Mouse (Mus musculus): ENCODE data around the gene Phactr2.

Gene Phactr2

GRCm38 (mm10) chr10:13275152-13275551 is 199.1 kb downstream of the Phactr2 start:
- DNase-seq (ENCODE audit: low spot score in 2 of 2) = no peak

- DNase-seq (ENCODE audit: low spot score in 2 of 2) = no peak
Measured at GRCm38 (mm10) chr10:13274699-13275098, 199.5 kb downstream of the Phactr2 start.

DNA sequence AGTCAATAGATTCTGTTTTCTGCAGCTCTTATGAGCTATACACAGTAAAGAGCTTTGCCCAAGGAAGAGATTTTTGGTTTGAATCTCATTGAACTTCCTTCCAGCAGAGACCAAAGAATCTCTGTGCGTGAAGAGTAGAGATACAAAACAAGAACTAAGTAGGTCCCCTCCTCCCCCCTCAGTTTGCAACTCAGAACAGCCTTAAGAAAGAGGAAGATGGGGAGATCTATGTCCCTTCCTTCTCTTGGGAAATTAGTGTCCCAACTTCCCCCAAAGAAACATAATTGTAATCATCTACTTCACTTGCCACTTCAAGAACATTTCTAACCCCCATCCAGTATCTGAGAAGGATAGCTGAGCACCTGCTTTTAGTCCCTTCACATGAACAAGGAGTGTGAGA is 200.5 kb downstream of the Phactr2 start:
- DNase-seq (ENCODE audit: low spot score in 2 of 2) = no peak

DNA sequence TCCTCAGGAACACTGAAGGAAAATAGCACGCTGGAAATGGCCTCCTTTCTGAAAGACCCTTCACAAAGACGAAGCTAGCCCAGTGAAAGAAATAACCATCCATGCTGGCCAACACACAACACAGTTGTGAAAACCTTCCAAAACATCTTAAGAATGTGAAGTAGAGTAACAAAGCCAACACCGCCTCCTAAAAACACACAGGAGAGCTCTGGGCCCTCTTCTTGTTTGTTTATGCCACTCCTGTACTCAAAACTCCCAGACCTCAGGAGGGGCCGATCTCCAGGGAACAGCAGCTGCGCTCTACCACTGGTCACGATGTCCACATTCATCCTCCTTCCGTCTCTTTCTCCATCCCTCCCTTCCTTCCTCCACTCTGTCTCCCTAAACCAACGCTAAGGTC is 202.5 kb downstream of the Phactr2 start:
- no peak for DNase-seq (ENCODE audit: low spot score in 2 of 2)

DNA sequence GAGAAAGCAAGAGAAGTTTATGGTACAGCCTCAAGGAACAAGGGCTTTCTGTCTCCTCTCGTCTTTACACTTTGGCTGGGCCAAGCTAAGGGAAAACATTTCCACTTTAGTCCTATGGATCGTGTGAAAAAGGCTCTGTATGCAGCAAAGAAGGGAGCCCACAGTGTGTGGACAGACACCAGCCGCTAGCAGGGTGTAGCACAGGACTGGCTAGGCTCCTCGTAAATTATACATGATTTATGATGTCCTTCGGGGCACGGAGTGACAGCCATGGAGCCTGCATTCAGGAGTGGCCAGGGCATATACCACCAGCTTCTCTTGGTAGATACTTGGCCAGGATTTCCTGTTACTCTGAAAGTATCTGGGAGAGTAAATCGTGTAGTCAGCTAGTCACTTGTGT is 203.1 kb downstream of the Phactr2 start:
- no peak for DNase-seq (ENCODE audit: low spot score in 2 of 2)

- DNase-seq (ENCODE audit: low spot score in 2 of 2) = no peak
Measured at GRCm38 (mm10) chr10:13270270-13270669, 203.9 kb downstream of the Phactr2 start.

GRCm38 (mm10) chr10:13259251-13259650 is 215.0 kb downstream of the Phactr2 start:
- DNase-seq (ENCODE audit: low spot score in 2 of 2) = no peak

GRCm38 (mm10) chr10:13256196-13256595 is 218.0 kb downstream of the Phactr2 start:
- no peak for DNase-seq (ENCODE audit: low spot score in 2 of 2)

- no peak for DNase-seq (ENCODE audit: low spot score in 2 of 2)
Measured at GRCm38 (mm10) chr10:13250280-13250679, 223.9 kb downstream of the Phactr2 start.

DNA sequence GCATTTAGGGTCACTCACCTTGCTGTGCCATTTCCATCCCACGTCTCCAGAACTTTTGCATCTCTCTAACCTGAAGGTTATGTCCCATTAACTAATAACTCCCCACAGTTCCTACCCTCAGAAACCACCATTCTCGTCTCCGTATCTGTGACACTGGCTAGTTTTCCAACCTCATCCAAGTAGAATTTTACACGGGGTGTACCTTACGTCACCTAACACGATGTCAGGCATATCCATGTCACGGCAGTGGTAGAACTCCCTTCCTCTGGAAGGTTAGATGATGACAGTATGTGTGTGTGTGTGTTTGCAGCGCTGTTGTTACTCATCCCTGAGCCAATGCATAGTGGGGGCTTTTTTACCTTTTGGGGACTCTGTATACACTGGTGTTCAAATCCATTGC is 225.1 kb downstream of the Phactr2 start:
- no peak for DNase-seq (ENCODE audit: low spot score in 2 of 2)

DNA sequence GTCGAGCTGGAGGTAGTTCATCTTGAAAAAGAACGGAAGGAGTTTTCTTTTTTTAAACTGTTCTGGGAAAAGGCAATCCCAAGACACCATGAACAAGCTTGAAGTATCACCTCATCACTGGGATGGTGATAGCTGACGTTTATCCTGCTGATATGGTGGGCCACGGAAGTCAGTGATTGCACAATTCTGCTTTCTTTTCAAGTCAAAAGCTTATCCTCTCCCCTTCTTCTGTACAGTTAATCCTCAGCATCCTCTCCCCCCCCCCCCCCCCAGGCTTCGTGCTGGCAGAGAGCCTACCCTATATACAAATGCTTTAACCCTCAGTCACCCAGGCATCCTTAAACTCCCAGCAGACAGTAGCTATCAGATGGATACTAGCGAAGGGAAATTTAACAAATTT is 228.5 kb downstream of the Phactr2 start:
- DNase-seq (ENCODE audit: low spot score in 2 of 2) = no peak

DNA sequence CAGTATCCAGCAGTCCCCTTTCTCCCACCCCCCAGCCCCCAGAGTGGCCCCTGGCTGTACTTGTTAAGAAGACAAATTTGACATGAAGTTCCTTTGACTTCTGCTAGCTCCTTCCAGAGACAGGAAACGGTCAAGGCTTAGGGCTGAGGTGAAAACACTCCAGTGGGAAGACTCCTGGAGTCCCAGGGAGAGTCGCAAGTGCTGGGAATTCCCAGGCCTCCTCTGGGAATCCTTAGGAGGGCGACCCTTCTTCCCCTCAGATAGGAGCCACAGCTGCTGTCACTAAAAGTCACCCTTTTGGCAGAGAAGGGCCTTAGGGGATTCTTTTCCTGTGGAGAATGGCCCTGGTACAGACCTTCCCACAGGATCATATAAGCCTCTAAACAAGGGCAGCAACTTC is 230.0 kb downstream of the Phactr2 start:
- DNase-seq (ENCODE audit: low spot score in 2 of 2) = no peak

DNA sequence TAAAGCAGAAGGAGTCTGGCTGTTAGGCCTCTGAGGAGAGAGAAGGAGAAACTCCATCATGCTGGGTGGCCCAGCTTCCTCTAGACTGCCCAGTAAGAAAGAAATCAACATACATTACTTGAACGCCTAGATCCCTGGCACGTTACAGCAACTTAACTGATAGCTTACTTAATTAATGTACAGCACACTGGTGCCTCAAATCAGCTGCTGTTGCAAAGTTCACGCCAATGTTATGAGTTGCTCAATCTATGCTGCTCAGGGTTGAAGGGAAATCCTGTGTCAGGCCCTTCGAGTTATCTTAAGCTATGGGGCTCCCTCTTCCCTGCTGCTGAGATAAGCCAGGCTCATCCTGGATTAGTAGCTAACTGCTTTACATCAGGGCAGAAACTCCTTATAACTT is 233.8 kb downstream of the Phactr2 start:
- no peak for DNase-seq (ENCODE audit: low spot score in 2 of 2)

DNA sequence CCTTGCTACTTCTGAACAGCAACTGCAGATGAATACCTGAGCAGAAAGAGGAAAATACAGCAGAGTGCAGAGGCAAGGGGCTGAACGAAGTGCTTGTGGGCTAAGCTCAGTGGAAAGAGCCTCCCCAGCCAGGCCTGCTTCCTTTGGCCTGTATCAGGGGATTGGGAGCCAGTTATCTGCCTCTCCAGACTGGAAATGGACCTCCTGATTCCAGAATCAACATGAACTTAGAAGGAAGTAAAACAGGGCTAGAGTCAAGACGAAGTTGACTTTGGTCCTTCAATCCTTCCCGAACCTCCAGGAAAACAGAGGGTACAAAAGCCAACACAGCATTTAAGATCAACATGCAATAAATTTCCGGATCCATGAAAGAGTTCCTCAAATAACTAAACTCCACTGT is 236.0 kb downstream of the Phactr2 start:
- no peak for DNase-seq (ENCODE audit: low spot score in 2 of 2)

- no peak for DNase-seq (ENCODE audit: low spot score in 2 of 2)
Measured at GRCm38 (mm10) chr10:13236866-13237265, 237.3 kb downstream of the Phactr2 start.

DNA sequence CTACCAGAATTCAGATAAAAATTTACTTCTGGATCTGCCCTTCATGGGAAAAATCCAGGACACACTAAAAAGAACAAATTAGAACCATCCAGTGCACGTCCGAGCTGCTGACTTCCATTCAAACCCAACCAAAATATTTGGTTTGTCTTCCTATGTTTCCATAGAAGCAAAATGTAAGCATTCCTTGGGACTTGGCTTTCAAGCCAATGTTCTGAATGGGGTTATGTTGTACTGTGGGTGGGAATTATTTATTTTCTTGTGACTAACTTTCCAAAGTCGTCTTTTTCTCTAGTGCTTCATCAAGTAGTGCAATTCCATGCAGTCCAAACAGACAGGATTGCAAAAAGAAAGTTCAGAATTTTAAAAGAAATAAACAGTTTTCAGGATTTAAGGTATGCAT is 239.7 kb downstream of the Phactr2 start:
- DNase-seq (ENCODE audit: low spot score in 2 of 2) = no peak

DNA sequence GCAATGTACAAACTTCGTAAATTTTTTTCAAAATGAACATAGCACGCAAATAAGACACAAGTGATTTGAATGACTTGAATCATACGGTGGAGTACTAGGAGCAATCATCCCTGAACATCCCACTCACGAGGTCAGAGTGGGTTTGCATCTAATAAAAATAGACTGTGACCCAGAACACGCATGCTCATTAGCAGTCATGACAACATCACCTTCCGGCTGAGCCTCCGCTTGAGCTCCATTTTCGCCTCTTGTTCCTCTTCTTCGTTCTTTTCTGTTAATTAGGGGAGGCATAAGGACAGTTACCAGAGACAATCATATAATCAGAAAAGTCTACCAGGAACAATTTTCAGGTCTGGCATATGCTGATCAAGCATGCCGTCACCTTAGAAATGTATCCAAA is 240.3 kb downstream of the Phactr2 start:
- DNase-seq (ENCODE audit: low spot score in 2 of 2) = no peak

DNA sequence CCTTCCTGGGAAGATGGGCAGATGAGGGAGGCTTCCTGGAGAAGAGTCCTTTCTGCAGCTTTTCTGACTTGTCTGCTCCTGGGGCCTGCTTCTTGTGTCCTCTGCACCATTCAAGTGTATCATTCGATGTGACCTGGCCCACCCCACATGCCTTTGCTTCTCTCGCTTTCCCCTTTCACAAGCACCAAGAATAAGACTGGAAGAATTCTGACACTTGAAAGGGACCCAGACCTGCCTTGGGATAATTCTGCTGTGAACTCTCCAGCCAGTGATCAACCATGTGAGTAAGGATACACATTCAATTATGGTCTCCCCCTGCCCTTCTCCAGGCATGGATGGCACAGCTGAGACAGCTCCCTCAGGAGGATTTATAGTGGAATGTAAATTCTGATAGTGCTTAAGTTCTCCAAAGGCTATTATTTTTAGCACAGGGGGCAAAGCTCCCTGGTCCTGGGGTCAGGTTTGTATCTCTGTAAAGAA is 241.0 kb downstream of the Phactr2 start:
- DNase-seq (ENCODE audit: low spot score in 2 of 2) = no peak

- DNase-seq (ENCODE audit: low spot score in 2 of 2) = no peak
Measured at GRCm38 (mm10) chr10:13232443-13233142, 241.6 kb downstream of the Phactr2 start.

DNA sequence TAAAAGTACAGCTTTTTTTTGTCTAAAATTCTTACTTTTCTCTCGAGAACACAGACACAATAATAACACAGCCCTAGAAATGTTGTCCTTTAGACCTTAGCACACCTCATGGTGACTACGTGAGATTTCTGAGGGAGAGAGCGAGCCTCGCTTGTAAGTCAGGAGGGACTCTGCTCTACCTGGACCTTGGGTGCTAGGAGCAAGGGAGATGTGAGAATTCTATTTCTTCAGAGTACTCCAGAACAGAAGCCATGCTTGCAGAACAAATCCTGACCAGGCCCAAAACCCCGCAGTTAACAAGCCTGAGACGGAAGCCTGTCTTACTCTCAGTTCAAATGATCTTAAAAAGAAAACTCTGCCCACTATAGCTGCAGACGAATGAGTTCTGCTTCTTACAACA is 243.5 kb downstream of the Phactr2 start:
- DNase-seq (ENCODE audit: low spot score in 2 of 2) = no peak

GRCm38 (mm10) chr10:13225377-13226063 is 248.7 kb downstream of the Phactr2 start:
- no peak for DNase-seq (ENCODE audit: low spot score in 2 of 2)

GRCm38 (mm10) chr10:13222135-13222534 is 252.1 kb downstream of the Phactr2 start:
- no peak for DNase-seq (ENCODE audit: low spot score in 2 of 2)

- DNase-seq (ENCODE audit: low spot score in 2 of 2) = no peak
Measured at GRCm38 (mm10) chr10:13220061-13220460, 254.2 kb downstream of the Phactr2 start.

Measured in right cerebral cortex, adult 2 months (tissue).